Mouse (Mus musculus) ES-E14 (cell line): ENCODE measurements around the gene Sgta. TPM values are rescaled to one million over a fixed set of nuclear protein-coding genes. Genes with fewer than 3 reads are reported as not detected.
"Not testable (repeated sequence)": the region's sequence is repeated elsewhere in the genome, so short reads cannot be mapped to it uniquely, and the experiment has no call there.

Source experiments
- DNase-seq: peaks from one replicate; pipeline ENCODE4 v3.0.0-alpha.2; 2013; ENCODE audit warnings: low read depth, low spot score
- H3K27ac ChIP-seq: 2 replicates; pipeline ENCODE4 v1.5.1; 2012; ENCODE audit warnings: low read depth, mild to moderate bottlenecking, low read length, moderate library complexity, mixed read lengths; ENCODE audit not compliant: poor library complexity, insufficient read depth, severe bottlenecking
- H3K36me3 ChIP-seq: 2 replicates; pipeline ENCODE4 v1.6.1; 2012; ENCODE audit warnings: mild to moderate bottlenecking, low read length, moderate library complexity, mixed read lengths; ENCODE audit not compliant: control insufficient read depth, poor library complexity, insufficient read depth, severe bottlenecking
- H3K4me1 ChIP-seq, 2 experiments: fragments of 150-350 bp in 1 of 2; sonication (generic) in 1 of 2; 2 replicates each; pipeline ENCODE4 v1.6.1; 2012; ENCODE audit warnings: low read length in 2 of 2, mild to moderate bottlenecking in 1 of 2, mixed read lengths in 1 of 2; ENCODE audit not compliant: control insufficient read depth in 2 of 2, insufficient read depth in 2 of 2, poor library complexity in 1 of 2
- H3K4me3 ChIP-seq, 2 experiments: fragments of 150-350 bp in 1 of 2; sonication (generic) in 1 of 2; 2 replicates each; pipeline ENCODE4 v1.5.1; 2012; ENCODE audit warnings: low read length in 2 of 2, low read depth in 1 of 2, mild to moderate bottlenecking in 1 of 2, mixed read lengths in 1 of 2; ENCODE audit not compliant: insufficient read depth in 1 of 2, poor library complexity in 1 of 2, severe bottlenecking in 1 of 2
- H3K9ac ChIP-seq: 2 replicates; pipeline ENCODE4 v1.6.1; 2012; ENCODE audit warnings: low read depth, mild to moderate bottlenecking, low read length, mixed read lengths; ENCODE audit not compliant: poor library complexity, insufficient read depth, severe bottlenecking
- H3K9me3 ChIP-seq: fragments of 150-350 bp; sonication (generic); 2 replicates; pipeline ENCODE4 v1.6.1; 2012; ENCODE audit warnings: low read depth, mild to moderate bottlenecking, low read length; ENCODE audit not compliant: control insufficient read depth, insufficient read depth
- CHD2 ChIP-seq: IDR thresholded peaks from 2 replicates; pipeline ENCODE4 v1.6.1; 2014; ENCODE audit warnings: mild to moderate bottlenecking, low read depth, low read length, inconsistent platforms
- HCFC1 ChIP-seq: IDR thresholded peaks from 2 replicates; pipeline ENCODE4 v1.6.1; 2012; ENCODE audit warnings: low read length, inconsistent platforms, borderline replicate concordance; ENCODE audit not compliant: insufficient read depth
- MAFK ChIP-seq: IDR thresholded peaks from 2 replicates; pipeline ENCODE4 v1.6.1; 2014; ENCODE audit warnings: mild to moderate bottlenecking, low read depth, low read length, inconsistent platforms; ENCODE audit not compliant: insufficient read depth
- ZC3H11A ChIP-seq: IDR thresholded peaks from 2 replicates; pipeline ENCODE4 v1.6.1; 2012; ENCODE audit warnings: low read depth, mild to moderate bottlenecking, inconsistent platforms, low read length, borderline replicate concordance
- ZNF384 ChIP-seq: IDR thresholded peaks from 2 replicates; pipeline ENCODE4 v1.6.1; 2012; ENCODE audit warnings: low read depth, low read length, inconsistent platforms
- in situ Hi-C, 2 experiments: fragments of 600-800 bp; cut with MboI; formaldehyde crosslinking; loops; one replicate each; pipeline ENCODE4 v1.15.1; 2025; ENCODE audit warnings: low sequenced_read_pairs in 2 of 2, inconsistent platforms in 1 of 2; ENCODE audit not compliant: unreplicated experiment in 2 of 2
- total RNA-seq: library from RNA; depleted of rRNA; stranded (reverse); fragments of 300-350 nt; gene quantifications from 2 replicates; pipeline ENCODE4 v1.2.3, GENCODE M21; 2012

Sgta gene
- total RNA-seq, 1 experiment: 116 TPM

DNA sequence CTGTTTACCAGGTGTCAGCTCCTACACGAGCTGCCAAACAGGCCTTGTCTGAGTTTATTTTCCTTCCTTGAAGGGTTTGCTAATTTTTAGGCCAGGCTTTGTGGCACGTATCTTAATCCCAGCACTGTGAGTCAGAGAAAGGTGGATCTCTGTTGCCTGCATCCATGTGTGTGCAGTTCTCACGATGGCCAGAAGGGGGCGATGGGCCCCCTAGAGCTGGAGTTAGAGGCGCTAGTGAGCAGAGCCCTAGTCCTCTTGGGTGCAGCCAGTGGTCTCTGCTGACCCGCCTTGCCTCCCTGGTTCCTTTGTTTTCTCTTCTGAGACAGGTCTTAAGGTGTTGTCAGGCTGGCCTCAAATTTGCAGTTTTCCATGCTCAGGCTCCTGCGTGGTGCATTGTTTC is 13.5 kb upstream of the Sgta start:
- in situ Hi-C loops: no loop called here
- Histone ChIP-seq H3K4me3 (no peak overlapping the region), H3K9me3 (no peaks in the 10 kb centered on the region), H3K36me3 (peaks cover 47% of the 10 kb centered on the region), H3K9ac (no peak overlapping the region), H3K4me1 (peaks cover 0 to 3% of the 10 kb centered on the region in 2 experiments; a peak in 2 of 4 replicates), H3K27ac (no peak overlapping the region)
- DNase-seq: peak; percentile 56
- TF ChIP-seq CHD2 (no peak), HCFC1 (no peak), MAFK (no peak), ZNF384 (no peak)

DNA sequence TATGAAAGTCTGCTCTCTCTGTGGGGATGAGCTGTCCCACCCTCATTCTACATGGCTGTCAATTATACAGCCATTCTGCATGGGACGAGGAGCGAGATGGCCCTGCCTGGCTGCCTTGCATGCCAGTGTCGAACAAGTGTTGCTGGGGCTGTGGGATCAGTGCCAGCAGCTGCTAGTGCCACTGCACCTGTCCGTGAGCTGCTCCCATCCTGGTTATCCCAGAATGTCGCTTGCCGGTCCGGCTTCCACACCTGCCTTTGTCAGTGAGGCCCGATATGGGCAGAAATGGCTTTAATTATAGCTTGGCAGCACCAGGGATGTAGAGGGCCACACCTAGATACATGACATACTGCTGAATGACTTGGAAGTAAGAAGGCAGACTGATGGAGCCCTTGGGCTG is 12.3 kb upstream of the Sgta start:
- Histone ChIP-seq H3K36me3 (peaks cover 36% of the 10 kb centered on the region), H3K9me3 (no peaks in the 10 kb centered on the region), H3K9ac (no peak overlapping the region), H3K4me3 (no peak overlapping the region), H3K4me1 (peaks cover 0 to 5% of the 10 kb centered on the region in 2 experiments; a peak in 2 of 4 replicates), H3K27ac (no peak overlapping the region)
- no peak for DNase-seq
- TF ChIP-seq ZC3H11A: no peak
- no peak for TF ChIP-seq HCFC1
- no peak for TF ChIP-seq CHD2
- no peak for TF ChIP-seq MAFK
- TF ChIP-seq ZNF384: no peak
- in situ Hi-C loops: no loop called here

DNA sequence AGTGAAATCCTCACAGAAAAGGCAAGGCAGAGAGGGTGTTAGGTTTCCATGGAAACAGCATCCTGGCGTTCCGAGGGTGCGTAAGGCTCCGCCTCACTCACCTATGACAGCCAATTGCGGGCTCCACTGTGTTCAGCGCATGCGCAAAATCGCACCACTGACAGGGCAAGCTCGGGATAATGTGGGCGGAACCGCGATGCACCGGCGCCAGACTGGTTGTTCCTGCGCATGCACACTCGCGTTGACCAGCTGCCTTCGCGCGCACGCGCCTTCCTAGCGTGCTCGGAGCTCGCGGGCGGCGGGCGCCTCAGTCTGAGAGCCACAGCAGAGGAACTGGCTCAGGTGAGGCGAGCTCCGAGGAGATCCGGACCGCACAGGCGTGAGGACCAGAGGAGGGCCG is 9.9 kb upstream of the Sgta start, which contains the start of gene Thop1:
Gene Thop1 (plus strand): TSS at position 200 of the 400 bp plus-strand sequence.
- peak within 1 kb of the TSS; percentile 80 to 90 for H3K4me3 ChIP-seq
- DNase-seq: peak; percentile 99
- H3K9me3 ChIP-seq: no peaks in the 10 kb centered on the region
- H3K9ac ChIP-seq: peak within 1 kb of the TSS; percentile 89
- TF ChIP-seq MAFK (no peak), HCFC1 (0 out of 2 replicates have a peak, but pooled peaks have one; percentile 48)
- 0 out of 2 replicates have a peak within 1 kb of the TSS, but pooled peaks have one; percentile 7 for H3K27ac ChIP-seq
- H3K4me1 ChIP-seq: peaks cover 0 to 5% of the 10 kb centered on the region in 2 experiments; a peak in 2 of 4 replicates
- peaks cover 17% of the 10 kb centered on the region; the same call in 1 of the 2 replicates for H3K36me3 ChIP-seq
- in situ Hi-C loops: no loop called here

DNA sequence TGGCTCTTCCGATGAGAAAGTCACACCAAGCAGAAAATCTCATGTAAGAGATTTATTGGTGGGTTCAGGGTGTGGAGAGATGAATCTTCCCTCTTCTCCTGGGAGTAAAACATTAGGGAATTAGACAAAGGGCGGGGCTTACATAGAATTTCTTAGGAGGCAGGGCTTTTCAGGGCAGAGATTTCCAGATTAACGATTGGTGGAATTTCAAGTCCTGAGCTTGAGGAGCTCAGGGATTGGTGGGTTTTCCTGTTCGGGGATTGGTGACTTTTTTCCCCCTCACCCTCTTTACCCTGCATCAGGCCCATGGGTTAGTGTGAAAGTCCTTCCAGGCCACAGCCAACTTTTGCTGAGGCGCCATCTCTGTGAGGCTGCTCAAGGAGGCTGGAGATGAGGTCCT is 8.7 kb upstream of the Sgta start:
- Histone ChIP-seq H3K9ac (no peak overlapping the region), H3K4me3 (no peak overlapping the region)
- TF ChIP-seq CHD2 (no peak), ZNF384 (no peak), ZC3H11A (no peak), HCFC1 (no peak)

DNA sequence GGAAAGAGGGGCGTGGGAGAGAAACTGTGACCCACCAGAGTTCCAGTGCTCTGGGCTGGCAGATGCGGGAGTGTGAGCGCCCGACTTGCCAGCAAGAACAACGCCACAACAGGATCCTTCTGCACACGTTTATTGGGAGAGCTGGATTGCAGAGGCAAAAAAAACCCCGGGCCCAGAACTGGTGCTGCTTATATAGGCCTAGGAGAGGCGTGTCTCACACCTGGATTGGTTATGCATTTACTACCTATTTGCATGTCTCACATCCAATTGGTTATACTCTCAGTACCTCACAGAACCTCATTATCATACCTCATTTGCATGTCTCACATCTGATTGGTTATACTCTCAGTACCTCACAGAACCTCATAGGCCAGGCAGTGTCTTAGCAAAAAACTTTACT is 4.5 kb upstream of the Sgta start:
- H3K4me3 ChIP-seq, H3K36me3 ChIP-seq, H3K27ac ChIP-seq, in situ Hi-C loops, H3K9ac ChIP-seq, DNase-seq, H3K9me3 ChIP-seq, H3K4me1 ChIP-seq: not testable (repeated sequence)

More for the DNA sequence above, 8.7 kb upstream of the Sgta start:
- H3K36me3 ChIP-seq: peaks cover 6% of the 10 kb centered on the region; the same call in 1 of the 2 replicates
- in situ Hi-C loops: no loop called here
- H3K27ac ChIP-seq: no peak overlapping the region
- H3K4me1 ChIP-seq: peaks cover 0 to 5% of the 10 kb centered on the region in 2 experiments; a peak in 2 of 4 replicates
- DNase-seq: no peak
- no peaks in the 10 kb centered on the region for H3K9me3 ChIP-seq
